Mouse (Mus musculus): ENCODE measurements around the gene Rnf223. TPM values are rescaled to one million over a fixed set of nuclear protein-coding genes. Genes with fewer than 3 reads are reported as not detected.
A peak's percentile ranks its signal among the peaks of the same experiment; 100 is the strongest.
"Not testable (repeated sequence)": the region's sequence is repeated elsewhere in the genome, so short reads cannot be mapped to it uniquely, and the experiment has no call there.

Gene Rnf223
- polyA plus RNA-seq, 1 experiment: not detected

- H3K4me1 ChIP-seq (ENCODE audit: control insufficient read depth, insufficient read depth, insufficient read length, low read length): no peaks in the 10 kb centered on the region
- H3K4me3 ChIP-seq (ENCODE audit: insufficient read depth, low read depth, low read length): peak overlapping the region; percentile 73
- peak overlapping the region; percentile 80 for H3K27ac ChIP-seq (replicated peaks; ENCODE audit: low read depth, low read length)
These were observed 21.4 kb upstream of the Rnf223 start for GRCm38 (mm10) chr4:156108606-156109546.

- H3K4me1 ChIP-seq (ENCODE audit: control insufficient read depth, insufficient read depth, insufficient read length, low read length): no peaks in the 10 kb centered on the region
- H3K4me3 ChIP-seq (ENCODE audit: insufficient read depth, low read depth, low read length): peak within 1 kb of the TSS; percentile 77
- H3K27ac ChIP-seq (replicated peaks; ENCODE audit: low read depth, low read length): peak within 1 kb of the TSS; percentile 80
These were observed 20.6 kb upstream of the Rnf223 start, which contains the start of gene 9430015G10Rik for GRCm38 (mm10) chr4:156109570-156110331. Gene 9430015G10Rik, plus strand, starts transcription at chr4:156109982.

- H3K27ac ChIP-seq (replicated peaks; ENCODE audit: low read depth, low read length): no peak overlapping the region
- no peak overlapping the region for H3K4me3 ChIP-seq (ENCODE audit: insufficient read depth, low read depth, low read length)
- no peaks in the 10 kb centered on the region; the same call in 1 of the 2 replicates for H3K4me1 ChIP-seq (ENCODE audit: control insufficient read depth, insufficient read depth, insufficient read length, low read length)
These were observed 6.2 kb upstream of the Rnf223 start for GRCm38 (mm10) chr4:156124077-156124476.

GRCm38 (mm10) chr4:156125393-156125792 lies 4.9 kb upstream of the Rnf223 start:
- no peaks in the 10 kb centered on the region; the same call in 1 of the 2 replicates for H3K4me1 ChIP-seq (ENCODE audit: control insufficient read depth, insufficient read depth, insufficient read length, low read length)

GRCm38 (mm10) chr4:156126841-156127240 lies 3.5 kb upstream of the Rnf223 start:
- Histone ChIP-seq H3K27ac (replicated peaks; ENCODE audit: low read depth, low read length) (no peak overlapping the region), H3K4me1 (ENCODE audit: control insufficient read depth, insufficient read depth, insufficient read length, low read length) (no peaks in the 10 kb centered on the region; the same call in 1 of the 2 replicates), H3K4me3 (ENCODE audit: insufficient read depth, low read depth, low read length) (no peak overlapping the region)

More at GRCm38 (mm10) chr4:156125393-156125792, 4.9 kb upstream of the Rnf223 start:
- H3K27ac ChIP-seq (replicated peaks; ENCODE audit: low read depth, low read length): no peak overlapping the region
- H3K4me3 ChIP-seq (ENCODE audit: insufficient read depth, low read depth, low read length): no peak overlapping the region

- no peak overlapping the region for H3K27ac ChIP-seq (replicated peaks; ENCODE audit: low read depth, low read length)
- no peaks in the 10 kb centered on the region; the same call in 1 of the 2 replicates for H3K4me1 ChIP-seq (ENCODE audit: control insufficient read depth, insufficient read depth, insufficient read length, low read length)
- H3K4me3 ChIP-seq (ENCODE audit: insufficient read depth, low read depth, low read length): no peak overlapping the region
These were observed 1.6 kb upstream of the Rnf223 start for GRCm38 (mm10) chr4:156128746-156129145.

- Histone ChIP-seq H3K4me1 (ENCODE audit: control insufficient read depth, insufficient read depth, insufficient read length, low read length) (no peaks in the 10 kb centered on the region), H3K4me3 (ENCODE audit: insufficient read depth, low read depth, low read length) (no peak overlapping the region), H3K27ac (replicated peaks; ENCODE audit: low read depth, low read length) (no peak overlapping the region)
These were observed 627 bp downstream of the Rnf223 start for GRCm38 (mm10) chr4:156130940-156131339.

- no peaks in the 10 kb centered on the region for H3K4me1 ChIP-seq (ENCODE audit: control insufficient read depth, insufficient read depth, insufficient read length, low read length)
- H3K27ac ChIP-seq (replicated peaks; ENCODE audit: low read depth, low read length): no peak overlapping the region
- H3K4me3 ChIP-seq (ENCODE audit: insufficient read depth, low read depth, low read length): no peak overlapping the region
These were observed 3.0 kb downstream of the Rnf223 start for GRCm38 (mm10) chr4:156133334-156133733.

GRCm38 (mm10) chr4:156133943-156134605 lies 3.8 kb downstream of the Rnf223 start:
- no peak overlapping the region for H3K4me3 ChIP-seq (ENCODE audit: insufficient read depth, low read depth, low read length)

GRCm38 (mm10) chr4:156135112-156135511 lies 4.8 kb downstream of the Rnf223 start:
- H3K4me3 ChIP-seq (ENCODE audit: insufficient read depth, low read depth, low read length): no peak overlapping the region
- H3K4me1 ChIP-seq (ENCODE audit: control insufficient read depth, insufficient read depth, insufficient read length, low read length): no peaks in the 10 kb centered on the region
- no peak overlapping the region for H3K27ac ChIP-seq (replicated peaks; ENCODE audit: low read depth, low read length)

More at GRCm38 (mm10) chr4:156133943-156134605, 3.8 kb downstream of the Rnf223 start:
- Histone ChIP-seq H3K4me1 (ENCODE audit: control insufficient read depth, insufficient read depth, insufficient read length, low read length) (no peaks in the 10 kb centered on the region), H3K27ac (replicated peaks; ENCODE audit: low read depth, low read length) (no peak overlapping the region)

- H3K27ac ChIP-seq (replicated peaks; ENCODE audit: low read depth, low read length): no peak overlapping the region
- no peak overlapping the region for H3K4me3 ChIP-seq (ENCODE audit: insufficient read depth, low read depth, low read length)
- no peaks in the 10 kb centered on the region for H3K4me1 ChIP-seq (ENCODE audit: control insufficient read depth, insufficient read depth, insufficient read length, low read length)
These were observed 5.5 kb downstream of the Rnf223 start for GRCm38 (mm10) chr4:156135801-156136200.

GRCm38 (mm10) chr4:156136285-156137100 lies 6.2 kb downstream of the Rnf223 start:
- Histone ChIP-seq H3K4me3 (ENCODE audit: insufficient read depth, low read depth, low read length) (no peak overlapping the region), H3K4me1 (ENCODE audit: control insufficient read depth, insufficient read depth, insufficient read length, low read length) (no peaks in the 10 kb centered on the region), H3K27ac (replicated peaks; ENCODE audit: low read depth, low read length) (no peak overlapping the region)

GRCm38 (mm10) chr4:156150887-156151286 lies 20.6 kb downstream of the Rnf223 start:
- not testable (repeated sequence) for H3K4me1 ChIP-seq (ENCODE audit: control insufficient read depth, insufficient read depth, insufficient read length, low read length); H3K27ac ChIP-seq (replicated peaks; ENCODE audit: low read depth, low read length)

GRCm38 (mm10) chr4:156154771-156155170 lies 24.5 kb downstream of the Rnf223 start:
- Histone ChIP-seq H3K4me3 (ENCODE audit: insufficient read depth, low read depth, low read length) (no peak overlapping the region), H3K27ac (replicated peaks; ENCODE audit: low read depth, low read length) (no peak overlapping the region)

More at GRCm38 (mm10) chr4:156150887-156151286, 20.6 kb downstream of the Rnf223 start:
- H3K4me3 ChIP-seq (ENCODE audit: insufficient read depth, low read depth, low read length): not testable (repeated sequence)

More at GRCm38 (mm10) chr4:156154771-156155170, 24.5 kb downstream of the Rnf223 start:
- H3K4me1 ChIP-seq (ENCODE audit: control insufficient read depth, insufficient read depth, insufficient read length, low read length): no peaks in the 10 kb centered on the region

All from brown adipose tissue, adult 24 weeks (tissue).